Mouse (Mus musculus): Measurements from ENCODE around the gene Ceacam9. TPM values are rescaled to one million over a fixed set of nuclear protein-coding genes. Genes with fewer than 3 reads are reported as not detected.

The Ceacam9 gene
- total and polyA plus RNA-seq, 2 experiments from 2014 or later: not detected

- no peak overlapping the region for H3K4me2 ChIP-seq (ENCODE audit: low read depth, low read length)
Observed at GRCm38 (mm10) chr7:16695025-16695424, 26.7 kb upstream of the Ceacam9 start.

GRCm38 (mm10) chr7:16699042-16699441 lies 22.7 kb upstream of the Ceacam9 start:
- H3K36me3 ChIP-seq (replicated peaks; ENCODE audit: control insufficient read depth, insufficient read depth, low read length): no peaks in the 10 kb centered on the region
- no peak overlapping the region for H3K4me3 ChIP-seq (ENCODE audit: low read depth, low read length)
- 36% methylated on average over 2 of the region's 2 CpGs for WGBS
- H3K4me1 ChIP-seq (ENCODE audit: control insufficient read depth, insufficient read depth): peaks cover 8% of the 10 kb centered on the region; the same call in 1 of the 2 replicates
- H3K9ac ChIP-seq (replicated peaks; ENCODE audit: low read depth, low read length): no peak overlapping the region
- H3K27ac ChIP-seq (ENCODE audit: low read depth): no peak overlapping the region
- peak; percentile 71 for TF ChIP-seq CTCF (IDR thresholded peaks at IDR 0.05; ENCODE audit: low read depth)
- TF ChIP-seq EP300 (IDR thresholded peaks at IDR 0.05; ENCODE audit: low read depth): no peak
- DNase-seq (ENCODE audit: low spot score) (peak; percentile 36), ATAC-seq (ENCODE audit: insufficient read depth, low read depth) (no peak)
- no peaks in the 10 kb centered on the region for H3K27me3 ChIP-seq (ENCODE audit: control insufficient read depth, insufficient read depth, low read length)
- no peak overlapping the region for H3K4me2 ChIP-seq (ENCODE audit: low read depth, low read length)
- no peaks in the 10 kb centered on the region for H3K9me3 ChIP-seq (replicated peaks; ENCODE audit: control insufficient read depth, low read length)

More at GRCm38 (mm10) chr7:16695025-16695424, 26.7 kb upstream of the Ceacam9 start:
- no peaks in the 10 kb centered on the region for H3K27me3 ChIP-seq (ENCODE audit: control insufficient read depth, insufficient read depth, low read length)
- TF ChIP-seq EP300 (IDR thresholded peaks at IDR 0.05; ENCODE audit: low read depth) (no peak), CTCF (IDR thresholded peaks at IDR 0.05; ENCODE audit: low read depth) (peak; percentile 76)
- H3K9me3 ChIP-seq (replicated peaks; ENCODE audit: control insufficient read depth, low read length): no peaks in the 10 kb centered on the region
- H3K4me3 ChIP-seq (ENCODE audit: low read depth, low read length): no peak overlapping the region
- ATAC-seq (ENCODE audit: insufficient read depth, low read depth) (no peak), DNase-seq (ENCODE audit: low spot score) (no peak)
- no peaks in the 10 kb centered on the region for H3K4me1 ChIP-seq (ENCODE audit: control insufficient read depth, insufficient read depth)
- no peak overlapping the region for H3K9ac ChIP-seq (replicated peaks; ENCODE audit: low read depth, low read length)
- H3K27ac ChIP-seq (ENCODE audit: low read depth): no peak overlapping the region
- WGBS: 32% methylated on average over 3 of the region's 3 CpGs
- H3K36me3 ChIP-seq (replicated peaks; ENCODE audit: control insufficient read depth, insufficient read depth, low read length): no peaks in the 10 kb centered on the region

- H3K4me1 ChIP-seq (ENCODE audit: control insufficient read depth, insufficient read depth): peaks cover 8% of the 10 kb centered on the region; the same call in 1 of the 2 replicates
- H3K9ac ChIP-seq (replicated peaks; ENCODE audit: low read depth, low read length): no peak overlapping the region
- TF ChIP-seq CTCF (IDR thresholded peaks at IDR 0.05; ENCODE audit: low read depth): no peak
- TF ChIP-seq EP300 (IDR thresholded peaks at IDR 0.05; ENCODE audit: low read depth): no peak
- no peaks in the 10 kb centered on the region for H3K9me3 ChIP-seq (replicated peaks; ENCODE audit: control insufficient read depth, low read length)
- H3K4me2 ChIP-seq (ENCODE audit: low read depth, low read length): no peak overlapping the region
- no peaks in the 10 kb centered on the region for H3K27me3 ChIP-seq (ENCODE audit: control insufficient read depth, insufficient read depth, low read length)
- H3K27ac ChIP-seq (ENCODE audit: low read depth): 0 out of 2 replicates have a peak overlapping the region, but pooled peaks have one; percentile 35
- H3K4me3 ChIP-seq (ENCODE audit: low read depth, low read length): no peak overlapping the region
- peak; percentile 74 for ATAC-seq (ENCODE audit: insufficient read depth, low read depth)
- WGBS: 41% methylated on average over 5 of the region's 5 CpGs
- H3K36me3 ChIP-seq (replicated peaks; ENCODE audit: control insufficient read depth, insufficient read depth, low read length): no peaks in the 10 kb centered on the region
- peak; percentile 49 for DNase-seq (ENCODE audit: low spot score)
Observed at GRCm38 (mm10) chr7:16700583-16700982, 21.1 kb upstream of the Ceacam9 start.

- ATAC-seq (ENCODE audit: insufficient read depth, low read depth) (peak; percentile 89), DNase-seq (ENCODE audit: low spot score) (peak; percentile 72)
- Histone ChIP-seq H3K4me1 (ENCODE audit: control insufficient read depth, insufficient read depth) (peaks cover 27% of the 10 kb centered on the region), H3K27me3 (ENCODE audit: control insufficient read depth, insufficient read depth, low read length) (no peaks in the 10 kb centered on the region), H3K9me3 (replicated peaks; ENCODE audit: control insufficient read depth, low read length) (no peaks in the 10 kb centered on the region), H3K4me3 (ENCODE audit: low read depth, low read length) (no peak overlapping the region), H3K4me2 (ENCODE audit: low read depth, low read length) (peak overlapping the region; percentile 22; the same call in 1 of the 2 replicates), H3K27ac (ENCODE audit: low read depth) (peak overlapping the region; percentile 73), H3K36me3 (replicated peaks; ENCODE audit: control insufficient read depth, insufficient read depth, low read length) (no peaks in the 10 kb centered on the region), H3K9ac (replicated peaks; ENCODE audit: low read depth, low read length) (no peak overlapping the region)
- TF ChIP-seq CTCF (IDR thresholded peaks at IDR 0.05; ENCODE audit: low read depth) (no peak), EP300 (IDR thresholded peaks at IDR 0.05; ENCODE audit: low read depth) (no peak)
- WGBS: 11% methylated on average over 9 of the region's 9 CpGs
Observed at GRCm38 (mm10) chr7:16706385-16706784, 15.3 kb upstream of the Ceacam9 start.

DNA sequence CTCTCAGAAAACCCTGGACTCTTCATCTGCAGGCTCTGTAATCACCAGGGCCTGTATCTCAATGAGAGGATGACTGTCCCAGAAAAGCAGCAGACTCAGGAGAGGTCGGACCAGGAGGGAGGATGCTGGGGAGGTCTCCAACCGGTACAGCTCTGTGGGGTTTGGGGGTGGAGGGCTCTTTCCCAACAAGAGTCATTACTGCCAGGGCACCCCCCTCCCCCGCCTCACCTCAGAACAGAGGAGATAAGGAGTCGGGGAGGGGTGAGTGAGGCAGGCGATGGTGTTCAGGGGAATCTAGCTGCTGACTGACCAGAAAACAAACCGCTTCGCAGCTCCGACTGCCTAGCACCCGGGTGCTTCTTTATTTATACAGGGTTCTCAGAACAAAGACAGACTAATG lies 13.5 kb upstream of the Ceacam9 start:
- Histone ChIP-seq H3K27ac (ENCODE audit: low read depth) (0 out of 2 replicates have a peak overlapping the region, but pooled peaks have one; percentile 3), H3K4me2 (ENCODE audit: low read depth, low read length) (no peak overlapping the region), H3K9ac (replicated peaks; ENCODE audit: low read depth, low read length) (no peak overlapping the region), H3K9me3 (replicated peaks; ENCODE audit: control insufficient read depth, low read length) (no peaks in the 10 kb centered on the region), H3K27me3 (ENCODE audit: control insufficient read depth, insufficient read depth, low read length) (no peaks in the 10 kb centered on the region), H3K4me3 (ENCODE audit: low read depth, low read length) (no peak overlapping the region), H3K36me3 (replicated peaks; ENCODE audit: control insufficient read depth, insufficient read depth, low read length) (no peaks in the 10 kb centered on the region), H3K4me1 (ENCODE audit: control insufficient read depth, insufficient read depth) (peaks cover 27% of the 10 kb centered on the region)
- WGBS: 18% methylated on average over 9 of the region's 9 CpGs
- peak; percentile 42 for DNase-seq (ENCODE audit: low spot score)
- ATAC-seq (ENCODE audit: insufficient read depth, low read depth): peak; percentile 24; the same call in 1 of the 2 replicates
- no peak for TF ChIP-seq EP300 (IDR thresholded peaks at IDR 0.05; ENCODE audit: low read depth)
- TF ChIP-seq CTCF (IDR thresholded peaks at IDR 0.05; ENCODE audit: low read depth): no peak

DNA sequence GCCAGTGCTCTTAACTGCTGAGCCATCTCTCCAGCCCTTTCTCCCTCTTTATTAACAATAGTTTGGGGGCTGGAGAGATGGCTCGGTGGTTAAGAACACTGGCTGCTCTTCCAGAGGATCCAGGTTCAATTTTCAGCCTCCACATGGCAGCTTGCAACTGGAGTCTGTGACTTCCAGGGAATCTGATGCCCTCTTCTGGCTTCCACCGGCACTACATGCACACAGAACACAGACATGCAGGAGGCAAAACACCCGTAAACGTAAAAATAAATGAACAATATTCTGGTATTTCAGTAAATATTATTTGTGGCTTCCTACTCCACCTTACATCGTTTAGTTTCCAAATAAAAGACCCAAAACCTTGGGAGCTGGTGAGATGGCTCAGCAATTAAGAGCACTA lies 11.1 kb upstream of the Ceacam9 start:
- Histone ChIP-seq H3K27ac (ENCODE audit: low read depth) (no peak overlapping the region), H3K4me1 (ENCODE audit: control insufficient read depth, insufficient read depth) (peaks cover 27% of the 10 kb centered on the region), H3K9me3 (replicated peaks; ENCODE audit: control insufficient read depth, low read length) (no peaks in the 10 kb centered on the region), H3K4me3 (ENCODE audit: low read depth, low read length) (no peak overlapping the region), H3K4me2 (ENCODE audit: low read depth, low read length) (no peak overlapping the region), H3K9ac (replicated peaks; ENCODE audit: low read depth, low read length) (no peak overlapping the region), H3K36me3 (replicated peaks; ENCODE audit: control insufficient read depth, insufficient read depth, low read length) (no peaks in the 10 kb centered on the region), H3K27me3 (ENCODE audit: control insufficient read depth, insufficient read depth, low read length) (no peaks in the 10 kb centered on the region)
- TF ChIP-seq CTCF (IDR thresholded peaks at IDR 0.05; ENCODE audit: low read depth) (peak; percentile 16), EP300 (IDR thresholded peaks at IDR 0.05; ENCODE audit: low read depth) (no peak)
- 76% methylated on average over 5 of the region's 5 CpGs for WGBS
- no peak for DNase-seq (ENCODE audit: low spot score)
- no peak for ATAC-seq (ENCODE audit: insufficient read depth, low read depth)

Measured in heart, postnatal 0 days (tissue).